Mouse (Mus musculus) spleen, adult 2 months (tissue): ENCODE data around the gene Map3k12.

Experiments used
- CTCF ChIP-seq: fragments of 200-500 bp; IDR thresholded peaks from 2 replicates; pipeline ENCODE4 v1.5.1; 2011; ENCODE audit warnings: mild to moderate bottlenecking, inconsistent platforms; ENCODE audit not compliant: insufficient read depth, insufficient read length, insufficient replicate concordance; ENCODE audit errors: extremely low read depth
- POLR2A ChIP-seq: fragments of 200-500 bp; IDR thresholded peaks from 2 replicates; pipeline ENCODE4 v1.6.1; 2011; ENCODE audit warnings: low read depth, low read length, inconsistent platforms

- no peak for TF ChIP-seq CTCF
- no peak for TF ChIP-seq POLR2A
Observed at GRCm38 (mm10) chr15:102511285-102511833, 5.5 kb downstream of the Map3k12 start.
